Mouse (Mus musculus): ENCODE results near the gene Cgnl1. TPM values are rescaled to one million over a fixed set of nuclear protein-coding genes. Genes with fewer than 3 reads are reported as not detected.

Cgnl1 gene
- polyA plus RNA-seq, 1 experiment from 2014 or later: 54.6 TPM

DNA sequence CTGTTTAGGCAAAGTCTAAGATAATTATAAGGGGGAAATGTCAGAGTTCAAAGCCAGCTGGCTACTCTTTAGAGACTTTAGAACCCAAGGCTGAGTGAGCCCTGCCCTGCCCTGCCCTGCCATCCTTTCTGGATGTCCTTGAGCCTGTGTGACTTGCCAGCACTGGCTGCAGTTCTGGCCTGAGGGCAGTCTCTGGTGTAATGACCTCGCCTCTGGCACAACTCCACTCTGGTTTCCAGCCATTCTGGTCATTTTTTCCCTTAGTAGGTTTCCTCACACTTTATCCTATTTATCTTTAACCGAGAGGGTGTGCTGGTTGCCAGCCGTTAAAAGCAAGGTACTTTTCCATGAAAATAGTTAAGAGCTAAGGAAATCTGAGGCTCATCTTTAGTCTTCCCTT lies 45.3 kb downstream of the Cgnl1 start:
- 54% methylated on average over 3 of the region's 3 CpGs for WGBS
- Histone ChIP-seq H3K4me3 (no peak overlapping the region), H3K27me3 (replicated peaks) (no peaks in the 10 kb centered on the region; the same call in 1 of the 2 replicates), H3K4me1 (replicated peaks) (peaks cover 75% of the 10 kb centered on the region), H3K4me2 (no peak overlapping the region), H3K36me3 (peaks cover 31% of the 10 kb centered on the region), H3K9me3 (replicated peaks) (no peaks in the 10 kb centered on the region), H3K27ac (ENCODE audit: poor library complexity, severe bottlenecking) (no peak overlapping the region; the same call in 1 of the 2 replicates), H3K9ac (no peak overlapping the region)
- ATAC-seq (ENCODE audit: insufficient number of reproducible peaks, low FRiP score): no peak

DNA sequence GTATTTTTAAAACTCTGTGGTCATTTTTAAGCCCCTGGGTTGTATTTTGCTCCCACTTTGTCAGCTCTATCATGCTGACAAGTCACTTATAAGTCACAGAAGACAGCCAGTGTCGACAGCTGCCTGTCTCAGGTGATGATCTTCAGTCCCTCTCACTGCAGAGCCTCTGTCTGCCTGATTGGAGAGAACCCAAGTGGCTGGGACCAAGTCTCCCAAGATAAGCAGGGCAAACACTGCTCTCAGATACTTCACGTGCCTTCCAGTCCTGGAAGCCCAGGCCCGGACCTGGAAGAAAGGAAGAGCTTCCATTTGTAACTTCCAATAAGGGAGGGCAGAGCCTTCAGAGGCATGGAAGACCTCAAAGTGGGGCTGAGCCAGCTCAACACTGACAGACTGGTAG lies 49.0 kb downstream of the Cgnl1 start:
- no peak for ATAC-seq (ENCODE audit: insufficient number of reproducible peaks, low FRiP score)
- 9% methylated on average over 3 of the region's 3 CpGs for WGBS
- H3K36me3 ChIP-seq: peaks cover 31% of the 10 kb centered on the region
- no peaks in the 10 kb centered on the region for H3K9me3 ChIP-seq (replicated peaks)
- no peak overlapping the region for H3K4me2 ChIP-seq
- no peaks in the 10 kb centered on the region; the same call in 1 of the 2 replicates for H3K27me3 ChIP-seq (replicated peaks)
- H3K27ac ChIP-seq (ENCODE audit: poor library complexity, severe bottlenecking): peak overlapping the region; percentile 63
- H3K4me3 ChIP-seq: no peak overlapping the region
- H3K4me1 ChIP-seq (replicated peaks): peaks cover 77% of the 10 kb centered on the region
- H3K9ac ChIP-seq: no peak overlapping the region

DNA sequence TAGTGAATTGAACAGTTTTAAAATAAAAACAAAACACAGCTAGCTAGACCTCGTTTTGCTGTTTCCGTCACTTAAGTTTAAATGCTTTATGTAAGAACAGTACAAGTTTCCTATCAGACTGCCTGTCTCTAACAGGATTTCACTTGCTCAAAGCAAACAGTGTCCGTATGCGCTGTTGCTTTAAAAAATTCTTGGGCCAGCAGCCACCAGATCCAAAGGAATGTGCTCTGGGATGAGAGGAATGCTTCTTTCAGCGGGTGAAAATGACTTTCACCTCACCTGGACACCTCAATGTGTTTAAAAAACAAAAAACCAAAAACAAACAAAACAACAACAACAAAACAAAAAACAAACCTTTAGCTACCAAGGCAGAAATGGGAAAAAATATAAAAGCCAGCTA lies 54.4 kb downstream of the Cgnl1 start:
- Histone ChIP-seq H3K4me3 (no peak overlapping the region), H3K27ac (ENCODE audit: poor library complexity, severe bottlenecking) (peak overlapping the region; percentile 41; the same call in 1 of the 2 replicates), H3K9ac (no peak overlapping the region), H3K4me2 (no peak overlapping the region), H3K9me3 (replicated peaks) (no peaks in the 10 kb centered on the region), H3K4me1 (replicated peaks) (peaks cover 72% of the 10 kb centered on the region), H3K36me3 (peaks cover 39% of the 10 kb centered on the region), H3K27me3 (replicated peaks) (no peaks in the 10 kb centered on the region)
- 24% methylated on average over 5 of the region's 5 CpGs for WGBS
- ATAC-seq (ENCODE audit: insufficient number of reproducible peaks, low FRiP score): no peak

DNA sequence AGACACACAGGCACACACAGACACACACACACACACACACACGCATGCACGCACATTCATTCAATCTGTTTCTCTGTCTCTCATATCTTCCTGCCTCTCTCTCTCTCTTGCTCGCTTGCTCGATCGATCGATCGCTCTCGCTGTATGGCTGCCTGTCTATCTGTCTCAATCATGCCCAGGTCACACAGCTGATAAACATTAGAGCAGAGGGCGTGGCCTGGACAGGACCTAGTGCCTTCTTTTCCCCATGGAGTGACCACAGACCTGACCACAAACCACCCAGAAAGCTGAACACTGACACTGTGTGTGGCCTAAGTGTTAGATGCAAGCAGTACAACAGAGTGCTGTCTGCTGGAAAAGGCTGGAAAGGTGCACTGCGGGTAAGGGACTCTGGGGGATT lies 60.6 kb downstream of the Cgnl1 start:
- Histone ChIP-seq H3K4me1 (replicated peaks) (peaks cover 61% of the 10 kb centered on the region), H3K9ac (peak overlapping the region; percentile 24; the same call in 1 of the 2 replicates), H3K9me3 (replicated peaks) (no peaks in the 10 kb centered on the region), H3K4me3 (no peak overlapping the region), H3K36me3 (peaks cover 42% of the 10 kb centered on the region), H3K4me2 (no peak overlapping the region), H3K27me3 (replicated peaks) (no peaks in the 10 kb centered on the region), H3K27ac (ENCODE audit: poor library complexity, severe bottlenecking) (peak overlapping the region; percentile 64)
- 68% methylated on average over 10 of the region's 10 CpGs for WGBS
- no peak for ATAC-seq (ENCODE audit: insufficient number of reproducible peaks, low FRiP score)

DNA sequence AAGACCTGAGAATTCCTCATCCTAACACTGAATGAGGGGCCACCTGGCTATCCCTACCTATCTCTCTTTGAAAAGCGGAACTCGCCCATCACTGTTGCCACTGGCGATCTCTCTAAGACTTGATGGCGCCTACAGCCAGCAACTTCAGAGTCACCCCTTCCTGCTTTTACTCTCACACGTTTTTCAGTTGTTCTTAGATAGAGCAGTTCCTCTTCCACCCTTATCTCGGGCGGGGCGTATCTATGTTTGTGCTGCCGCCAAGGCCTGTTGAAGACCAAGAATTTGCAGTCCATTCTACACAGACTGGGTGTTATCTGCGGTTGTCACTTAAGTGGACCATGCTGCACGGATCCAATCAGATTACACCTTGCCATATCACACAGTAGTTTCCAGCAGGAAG lies 62.2 kb downstream of the Cgnl1 start:
- Histone ChIP-seq H3K4me2 (peak overlapping the region; percentile 11; the same call in 1 of the 2 replicates), H3K27me3 (replicated peaks) (no peaks in the 10 kb centered on the region), H3K4me1 (replicated peaks) (peaks cover 65% of the 10 kb centered on the region), H3K9ac (no peak overlapping the region), H3K4me3 (no peak overlapping the region), H3K27ac (ENCODE audit: poor library complexity, severe bottlenecking) (peak overlapping the region; percentile 73), H3K9me3 (replicated peaks) (no peaks in the 10 kb centered on the region), H3K36me3 (peaks cover 44% of the 10 kb centered on the region)
- ATAC-seq (ENCODE audit: insufficient number of reproducible peaks, low FRiP score): peak; percentile 86
- WGBS: 2% methylated on average over 11 of the region's 11 CpGs

DNA sequence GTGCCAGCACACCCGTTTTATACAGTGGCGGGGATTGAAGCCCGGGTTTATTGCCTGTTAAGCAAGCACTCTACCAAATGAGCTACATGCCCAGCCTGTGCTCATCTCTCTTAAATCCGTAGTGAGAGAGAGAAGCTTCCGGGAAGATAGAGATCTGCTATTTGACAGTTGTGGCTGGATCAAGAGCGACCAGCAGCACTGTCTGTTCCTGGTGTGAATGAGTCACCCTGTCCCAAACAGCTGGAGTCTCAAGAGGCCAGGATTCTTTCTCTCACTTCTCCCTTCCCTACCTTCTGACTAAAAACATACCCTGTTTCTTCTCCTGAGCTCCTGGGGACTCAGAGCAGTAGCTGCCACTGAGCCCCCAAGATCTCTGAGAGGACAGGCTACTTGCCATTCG lies 63.4 kb downstream of the Cgnl1 start:
- no peaks in the 10 kb centered on the region for H3K9me3 ChIP-seq (replicated peaks)
- H3K27ac ChIP-seq (ENCODE audit: poor library complexity, severe bottlenecking): no peak overlapping the region
- ATAC-seq (ENCODE audit: insufficient number of reproducible peaks, low FRiP score): no peak
- no peaks in the 10 kb centered on the region for H3K27me3 ChIP-seq (replicated peaks)
- no peak overlapping the region for H3K4me2 ChIP-seq
- H3K36me3 ChIP-seq: peaks cover 42% of the 10 kb centered on the region
- WGBS: 65% methylated on average over 7 of the region's 7 CpGs
- no peak overlapping the region for H3K4me3 ChIP-seq
- peaks cover 60% of the 10 kb centered on the region for H3K4me1 ChIP-seq (replicated peaks)
- H3K9ac ChIP-seq: no peak overlapping the region

DNA sequence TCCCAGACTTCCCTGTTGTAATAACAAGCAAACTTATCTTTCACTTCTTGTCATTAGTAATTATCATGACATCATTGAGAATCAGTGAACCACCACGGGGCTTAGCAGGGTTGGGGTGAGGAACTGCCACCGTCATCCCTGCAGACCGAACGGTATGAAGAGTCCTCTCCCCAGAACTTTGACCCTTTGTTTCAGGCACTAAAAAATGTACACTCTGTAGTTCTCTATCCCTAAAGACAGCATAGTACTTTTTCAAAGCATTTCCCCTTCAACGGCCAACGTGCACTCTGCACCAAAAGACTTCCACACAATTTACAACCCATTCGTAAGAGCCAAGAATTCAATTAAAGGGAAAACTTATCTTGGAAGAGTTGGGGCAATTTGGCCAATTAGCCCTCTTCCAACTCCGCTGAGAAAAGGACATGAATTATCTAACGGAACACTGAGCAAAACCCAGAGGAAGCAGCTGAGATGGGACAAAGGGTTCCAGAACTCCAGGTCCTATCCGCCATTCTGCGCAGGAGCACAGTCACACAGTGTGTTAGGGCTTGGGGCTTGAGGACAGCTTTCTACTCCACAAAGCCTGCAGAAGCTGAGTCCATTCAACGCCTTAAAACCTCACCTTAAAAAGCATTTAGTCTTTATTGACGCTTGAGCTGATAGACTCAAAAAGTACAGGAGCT lies 66.9 kb downstream of the Cgnl1 start:
- H3K9ac ChIP-seq: no peak overlapping the region
- H3K4me1 ChIP-seq (replicated peaks): peaks cover 53% of the 10 kb centered on the region
- H3K4me2 ChIP-seq: no peak overlapping the region
- WGBS: 77% methylated on average over 13 of the region's 13 CpGs
- H3K9me3 ChIP-seq (replicated peaks): no peaks in the 10 kb centered on the region
- H3K36me3 ChIP-seq: peaks cover 39% of the 10 kb centered on the region
- no peak for ATAC-seq (ENCODE audit: insufficient number of reproducible peaks, low FRiP score)
- no peak overlapping the region for H3K27ac ChIP-seq (ENCODE audit: poor library complexity, severe bottlenecking)
- no peaks in the 10 kb centered on the region for H3K27me3 ChIP-seq (replicated peaks)
- no peak overlapping the region for H3K4me3 ChIP-seq

DNA sequence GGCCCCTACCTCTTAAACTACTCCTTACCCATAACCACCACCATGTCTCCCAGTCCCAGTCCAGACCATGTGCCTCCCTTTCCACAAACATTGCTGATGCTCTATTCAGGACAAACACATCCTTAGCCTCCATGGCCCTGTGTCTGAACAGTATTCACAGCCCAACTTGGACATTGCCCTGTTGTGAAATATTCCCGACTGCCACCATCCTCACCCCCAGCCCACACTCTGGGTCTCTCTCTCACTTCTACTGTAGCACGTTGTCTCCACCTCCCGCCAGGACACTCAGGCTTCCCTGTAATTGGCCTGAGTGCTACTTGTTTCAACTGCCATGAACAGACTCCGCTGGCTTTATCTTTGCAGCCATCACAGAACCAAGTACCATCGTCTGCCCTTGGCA lies 72.3 kb downstream of the Cgnl1 start:
- H3K9me3 ChIP-seq (replicated peaks): no peaks in the 10 kb centered on the region
- no peak for ATAC-seq (ENCODE audit: insufficient number of reproducible peaks, low FRiP score)
- no peak overlapping the region for H3K4me3 ChIP-seq
- no peaks in the 10 kb centered on the region for H3K27me3 ChIP-seq (replicated peaks)
- peaks cover 16% of the 10 kb centered on the region for H3K36me3 ChIP-seq
- WGBS: 83% methylated on average over 5 of the region's 5 CpGs
- H3K4me1 ChIP-seq (replicated peaks): peaks cover 67% of the 10 kb centered on the region
- no peak overlapping the region for H3K4me2 ChIP-seq
- no peak overlapping the region for H3K9ac ChIP-seq
- no peak overlapping the region; the same call in 1 of the 2 replicates for H3K27ac ChIP-seq (ENCODE audit: poor library complexity, severe bottlenecking)

DNA sequence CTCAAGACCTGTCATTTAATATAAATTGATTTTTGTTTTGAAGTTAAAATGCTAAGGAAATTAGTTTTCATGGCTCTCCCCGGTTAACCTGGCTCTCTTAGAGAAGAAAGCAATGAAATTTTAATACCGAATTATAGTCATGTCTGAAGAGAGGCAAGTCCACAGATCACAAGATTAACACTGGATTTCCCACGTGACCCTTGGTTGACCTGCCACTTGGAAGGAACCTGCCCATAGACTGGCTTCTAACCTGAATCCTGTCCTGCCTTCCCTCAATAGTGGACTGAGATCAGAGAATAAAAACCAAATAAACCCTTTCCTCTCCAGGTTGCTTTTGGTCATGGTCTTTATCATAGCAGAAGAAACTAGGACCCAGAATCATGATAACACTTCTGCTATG lies 73.3 kb downstream of the Cgnl1 start:
- Histone ChIP-seq H3K9me3 (replicated peaks) (no peaks in the 10 kb centered on the region), H3K9ac (no peak overlapping the region), H3K27ac (ENCODE audit: poor library complexity, severe bottlenecking) (no peak overlapping the region; the same call in 1 of the 2 replicates), H3K27me3 (replicated peaks) (no peaks in the 10 kb centered on the region), H3K4me3 (no peak overlapping the region), H3K4me2 (no peak overlapping the region), H3K4me1 (replicated peaks) (peaks cover 73% of the 10 kb centered on the region), H3K36me3 (peaks cover 11% of the 10 kb centered on the region)
- no peak for ATAC-seq (ENCODE audit: insufficient number of reproducible peaks, low FRiP score)
- 80% methylated on average over 3 of the region's 3 CpGs for WGBS

DNA sequence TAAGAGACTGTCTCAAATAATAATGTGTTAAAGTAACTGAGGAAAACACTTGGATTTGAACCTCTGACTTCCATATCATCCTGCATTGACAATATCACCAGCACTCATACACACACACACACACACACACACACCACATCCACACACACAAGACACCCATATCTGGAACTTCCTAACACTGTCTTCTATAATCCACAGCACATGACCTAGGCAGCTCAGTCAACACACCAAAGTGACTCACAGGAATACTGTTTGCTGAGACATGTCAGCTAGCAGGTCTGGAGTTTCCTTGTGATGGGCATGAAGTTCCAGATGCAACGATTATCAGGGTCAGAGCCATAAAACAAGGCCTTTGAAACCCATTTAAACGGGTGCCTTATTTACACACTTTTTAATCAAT lies 74.2 kb downstream of the Cgnl1 start:
- ATAC-seq (ENCODE audit: insufficient number of reproducible peaks, low FRiP score): no peak
- Histone ChIP-seq H3K27ac (ENCODE audit: poor library complexity, severe bottlenecking) (peak overlapping the region; percentile 72), H3K4me2 (no peak overlapping the region), H3K36me3 (peaks cover 15% of the 10 kb centered on the region), H3K27me3 (replicated peaks) (no peaks in the 10 kb centered on the region), H3K9ac (no peak overlapping the region), H3K4me3 (no peak overlapping the region), H3K9me3 (replicated peaks) (no peaks in the 10 kb centered on the region), H3K4me1 (replicated peaks) (peaks cover 69% of the 10 kb centered on the region)
- WGBS: 72% methylated on average over 2 of the region's 2 CpGs

DNA sequence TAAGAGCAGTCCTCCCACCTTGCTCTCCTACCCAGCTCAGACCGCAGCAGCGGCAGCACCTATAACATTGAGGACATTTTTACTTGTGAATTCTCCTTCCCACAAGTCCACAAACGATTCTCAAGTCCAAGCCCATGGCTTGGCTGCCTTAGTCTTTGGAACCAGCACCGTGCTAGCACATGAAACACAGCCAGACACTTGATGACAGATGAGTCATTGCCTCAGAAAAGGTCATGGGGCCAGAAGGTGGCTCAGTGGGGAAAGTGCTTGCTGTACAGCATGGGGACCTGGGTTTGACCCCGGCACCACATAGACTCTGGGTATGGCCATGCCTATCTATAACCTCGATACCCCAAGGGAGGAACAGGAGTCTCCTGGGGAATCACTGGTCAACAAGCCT lies 74.6 kb downstream of the Cgnl1 start:
- WGBS: 38% methylated on average over 6 of the region's 6 CpGs
- H3K27ac ChIP-seq (ENCODE audit: poor library complexity, severe bottlenecking): peak overlapping the region; percentile 72
- H3K4me3 ChIP-seq: no peak overlapping the region
- no peak for ATAC-seq (ENCODE audit: insufficient number of reproducible peaks, low FRiP score)
- no peak overlapping the region for H3K4me2 ChIP-seq
- H3K9ac ChIP-seq: no peak overlapping the region
- H3K27me3 ChIP-seq (replicated peaks): no peaks in the 10 kb centered on the region
- H3K4me1 ChIP-seq (replicated peaks): peaks cover 64% of the 10 kb centered on the region
- H3K9me3 ChIP-seq (replicated peaks): no peaks in the 10 kb centered on the region
- H3K36me3 ChIP-seq: peaks cover 17% of the 10 kb centered on the region

DNA sequence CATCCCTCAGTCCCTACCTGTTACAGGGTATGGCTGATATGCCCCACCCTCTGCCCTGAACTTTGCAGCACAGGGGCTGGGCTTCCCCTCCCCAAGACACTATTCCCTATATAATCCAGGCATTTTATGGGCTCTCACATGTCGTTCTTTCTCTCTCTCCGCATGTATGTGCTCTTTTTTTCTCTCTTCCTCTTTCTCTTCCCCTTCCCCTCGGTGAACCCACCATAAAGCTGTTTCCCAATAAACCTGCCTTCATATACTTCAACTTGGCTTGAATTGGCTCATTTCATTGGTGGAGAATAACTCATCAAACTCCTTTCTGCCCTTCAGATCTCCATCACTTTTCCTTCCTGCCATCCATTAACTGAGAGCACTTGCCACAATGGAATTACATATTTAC lies 76.3 kb downstream of the Cgnl1 start:
- Histone ChIP-seq H3K27me3 (replicated peaks) (no peaks in the 10 kb centered on the region), H3K27ac (ENCODE audit: poor library complexity, severe bottlenecking) (peak overlapping the region; percentile 72), H3K4me2 (no peak overlapping the region), H3K4me1 (replicated peaks) (peaks cover 68% of the 10 kb centered on the region), H3K4me3 (no peak overlapping the region), H3K9me3 (replicated peaks) (no peaks in the 10 kb centered on the region), H3K36me3 (peaks cover 21% of the 10 kb centered on the region), H3K9ac (no peak overlapping the region)
- WGBS: 74% methylated on average over 3 of the region's 3 CpGs
- ATAC-seq (ENCODE audit: insufficient number of reproducible peaks, low FRiP score): no peak

All from heart, embryonic 12.5 days (tissue).